Mouse (Mus musculus): ENCODE results near the gene Grtp1.
A peak's percentile ranks its signal among the peaks of the same experiment; 100 is the strongest.

Grtp1 gene

DNA sequence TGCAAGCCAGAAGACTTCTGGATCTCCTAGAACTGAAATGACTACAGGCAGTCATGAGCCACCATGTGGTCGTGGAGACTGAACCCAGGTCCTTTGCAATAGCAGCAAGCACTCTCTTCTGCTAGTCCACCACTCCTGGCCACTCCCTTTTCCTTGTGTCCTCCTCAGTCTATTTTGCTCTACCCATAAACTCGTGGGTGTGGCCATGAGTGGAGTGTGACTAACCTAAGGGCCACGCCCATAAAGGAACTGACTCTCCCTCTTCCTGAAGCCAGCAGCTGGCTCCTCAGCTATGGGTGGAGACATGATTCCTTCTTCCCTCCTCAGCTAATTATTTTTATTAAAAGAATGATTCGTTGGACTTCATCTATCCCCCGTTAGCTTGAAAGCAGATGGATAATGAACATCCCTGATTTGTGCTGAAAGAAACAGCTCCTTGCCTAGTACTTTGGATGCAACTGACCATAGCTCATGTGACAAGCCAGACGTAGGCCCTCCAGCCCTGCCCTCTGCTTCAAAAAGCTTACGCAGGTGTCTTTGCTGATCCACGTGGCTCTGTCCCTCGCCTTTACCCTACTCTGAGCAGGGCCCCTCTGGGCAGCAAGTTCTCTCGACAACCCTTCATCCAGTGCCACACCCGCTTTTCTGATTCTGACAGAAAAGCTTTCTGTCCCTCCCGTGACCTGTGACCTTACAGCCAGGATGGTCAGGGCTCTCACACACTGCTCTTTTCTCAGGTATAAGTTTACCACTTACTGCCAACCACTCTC lies 4.1 kb upstream of the Grtp1 start:
- peak; percentile 26 for DNase-seq

GRCm38 (mm10) chr8:13203472-13203871 lies 3.1 kb upstream of the Grtp1 start:
- DNase-seq: no peak

GRCm38 (mm10) chr8:13202806-13203205 lies 2.4 kb upstream of the Grtp1 start:
- no peak for DNase-seq

DNA sequence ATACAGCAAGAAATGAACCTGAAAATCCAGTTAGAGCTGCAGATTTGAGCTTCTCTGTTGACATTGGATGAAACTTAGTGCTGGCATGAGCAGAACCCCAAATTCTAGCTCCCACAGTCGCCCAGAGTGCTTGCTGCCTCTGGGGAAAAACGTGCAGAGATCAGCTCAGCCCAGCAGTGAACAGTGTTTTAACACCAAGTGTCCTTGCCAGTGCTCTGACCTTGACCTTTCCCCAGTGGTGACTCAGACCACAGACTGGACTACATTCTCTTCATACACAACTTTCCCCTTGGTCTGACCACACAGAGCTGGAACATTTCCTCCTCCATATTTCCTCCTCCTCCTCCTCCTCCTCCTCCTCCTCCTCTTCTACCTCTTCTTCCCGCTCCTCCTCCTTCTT lies 1.6 kb upstream of the Grtp1 start:
- DNase-seq: no peak

GRCm38 (mm10) chr8:13201013-13201334 lies 554 bp upstream of the Grtp1 start:
- DNase-seq: no peak

DNA sequence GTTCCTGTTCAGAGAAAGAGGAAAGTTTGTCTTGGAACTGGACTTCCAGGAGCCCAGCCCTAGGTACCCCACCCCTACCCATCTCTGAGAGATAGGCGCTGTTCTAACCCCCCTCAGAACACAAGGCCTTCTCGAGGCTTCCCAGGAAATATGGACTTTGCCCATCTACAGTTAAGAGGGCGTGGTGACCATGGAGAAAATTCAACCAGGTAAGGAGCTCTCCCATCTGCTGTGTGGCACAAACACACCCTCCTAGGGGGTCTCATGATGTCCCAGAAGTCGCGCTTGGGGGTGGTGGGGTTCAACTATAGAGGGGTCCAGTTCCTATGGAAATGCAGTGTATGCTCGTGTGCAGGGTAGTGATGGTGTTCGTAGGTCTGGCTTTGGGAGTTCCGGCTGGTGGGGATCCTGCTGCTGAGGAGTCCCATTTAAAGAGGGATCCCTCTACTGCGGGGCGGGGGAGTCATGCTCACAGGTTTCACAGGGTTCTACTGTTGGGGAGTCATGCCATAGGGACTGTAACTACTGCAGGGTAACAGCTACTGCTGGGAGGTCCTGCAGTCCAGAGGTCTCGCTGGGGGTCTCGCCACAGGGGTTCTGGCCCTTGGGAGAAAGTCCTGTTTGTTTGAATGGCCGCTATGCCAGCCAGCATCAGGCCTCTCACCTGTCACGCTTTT lies 897 bp downstream of the Grtp1 start:
- DNase-seq: no peak

DNA sequence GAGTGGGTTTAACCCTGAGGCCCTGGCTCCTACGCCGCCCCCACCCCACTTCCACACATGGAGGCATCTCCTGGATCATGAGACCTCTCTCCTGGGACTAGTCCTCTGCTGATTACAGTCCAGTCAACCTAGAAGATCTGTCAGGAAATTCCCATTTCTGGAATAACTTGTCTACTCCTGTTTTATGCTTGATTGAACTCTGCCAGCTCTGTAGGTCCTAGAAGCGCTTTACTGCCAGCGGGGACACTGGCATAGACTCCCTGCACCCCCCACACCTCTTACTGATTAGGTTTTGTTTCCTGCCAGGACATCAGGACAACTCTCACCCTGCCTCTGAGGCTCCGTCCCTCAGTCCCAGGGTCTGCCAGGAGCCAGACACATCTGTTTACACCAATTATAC lies 2.9 kb downstream of the Grtp1 start:
- DNase-seq: no peak

DNA sequence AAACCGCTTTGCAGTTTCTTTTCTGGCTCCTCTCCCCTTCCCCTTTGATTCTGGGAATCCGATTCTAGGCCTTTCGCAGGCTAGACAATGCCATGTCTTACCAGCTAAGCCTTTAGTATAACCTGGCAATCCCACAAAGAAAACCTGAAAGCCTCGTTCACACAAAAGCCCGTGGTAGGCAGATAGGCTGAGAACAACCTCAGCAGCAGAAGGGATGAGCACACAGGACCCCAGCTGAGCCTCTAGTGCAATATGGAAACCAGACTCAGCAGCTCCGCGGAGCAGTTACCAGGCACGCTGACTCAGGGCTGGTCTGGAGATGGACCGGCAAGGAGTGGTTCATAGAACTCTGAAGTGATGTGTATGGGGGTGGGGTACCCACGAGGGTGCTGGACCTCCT lies 5.6 kb downstream of the Grtp1 start:
- no peak for DNase-seq

- DNase-seq: no peak
Measured at GRCm38 (mm10) chr8:13190235-13190634, 10.2 kb downstream of the Grtp1 start.

DNA sequence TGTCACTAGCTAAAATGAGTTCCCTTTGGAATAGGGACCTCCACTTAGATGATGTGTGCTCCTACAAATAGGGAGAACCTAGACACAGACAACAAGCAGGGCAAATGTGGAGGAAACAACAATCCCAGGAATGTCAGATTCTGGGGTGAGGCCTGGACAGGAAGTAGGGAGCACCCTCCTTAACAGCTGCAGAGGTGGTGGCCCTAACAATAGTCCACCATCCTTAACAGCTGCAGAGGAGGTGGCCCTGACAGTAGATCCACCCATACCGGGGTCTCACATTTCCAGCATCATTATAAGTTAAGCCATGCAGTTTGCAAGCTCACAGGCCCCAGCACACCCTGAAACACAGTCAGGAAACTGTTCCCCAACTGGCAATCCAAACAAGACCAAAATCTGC lies 11.6 kb downstream of the Grtp1 start:
- DNase-seq: no peak

DNA sequence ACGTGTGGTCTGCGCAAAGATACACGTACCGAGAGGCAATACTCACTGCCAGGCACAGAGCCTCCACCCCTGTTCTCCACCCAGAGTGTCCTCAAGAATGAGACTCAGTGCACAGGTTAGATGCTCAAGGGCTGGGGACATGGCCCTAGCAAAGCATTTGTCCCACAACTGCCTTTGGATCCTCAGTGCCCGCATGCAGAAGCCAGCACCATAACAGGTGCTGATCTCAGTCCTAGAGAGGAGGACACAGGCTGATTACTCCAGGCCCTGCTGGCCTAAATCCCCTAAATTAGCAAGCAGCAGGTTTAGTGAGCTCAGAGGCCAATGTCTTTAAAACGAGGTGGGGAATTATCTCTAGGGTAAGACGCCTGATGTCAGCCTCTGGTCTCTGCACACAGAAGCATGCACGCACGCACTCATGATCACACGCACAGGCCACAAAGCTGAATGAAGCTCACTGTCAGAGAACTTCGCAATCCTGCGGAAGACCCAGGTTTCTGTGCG lies 12.3 kb downstream of the Grtp1 start:
- no peak for DNase-seq

DNA sequence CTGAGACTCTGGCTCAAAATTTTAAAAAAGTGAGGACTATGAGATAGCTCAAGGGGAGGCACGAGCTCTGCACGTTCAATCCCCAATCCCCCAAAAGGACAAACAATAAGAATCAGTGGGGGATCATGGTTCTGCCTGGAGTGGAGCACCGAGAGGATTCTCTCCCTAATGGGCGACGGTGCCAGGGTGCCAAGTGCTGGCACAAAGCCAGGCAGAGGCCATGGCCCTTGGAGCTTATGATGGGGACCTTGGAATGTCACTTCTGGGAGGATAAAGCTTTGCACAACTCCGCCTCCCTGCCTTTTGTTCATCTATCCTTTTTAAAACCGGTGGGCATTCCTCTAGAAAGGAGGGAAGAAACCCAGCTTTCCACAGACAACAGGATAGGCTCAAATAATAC lies 12.8 kb downstream of the Grtp1 start:
- DNase-seq: no peak

GRCm38 (mm10) chr8:13187229-13187628 lies 13.2 kb downstream of the Grtp1 start:
- no peak for DNase-seq

- no peak for DNase-seq
Measured at GRCm38 (mm10) chr8:13186819-13187218, 13.6 kb downstream of the Grtp1 start.

GRCm38 (mm10) chr8:13181691-13181976 lies 18.8 kb downstream of the Grtp1 start:
- no peak for DNase-seq

DNA sequence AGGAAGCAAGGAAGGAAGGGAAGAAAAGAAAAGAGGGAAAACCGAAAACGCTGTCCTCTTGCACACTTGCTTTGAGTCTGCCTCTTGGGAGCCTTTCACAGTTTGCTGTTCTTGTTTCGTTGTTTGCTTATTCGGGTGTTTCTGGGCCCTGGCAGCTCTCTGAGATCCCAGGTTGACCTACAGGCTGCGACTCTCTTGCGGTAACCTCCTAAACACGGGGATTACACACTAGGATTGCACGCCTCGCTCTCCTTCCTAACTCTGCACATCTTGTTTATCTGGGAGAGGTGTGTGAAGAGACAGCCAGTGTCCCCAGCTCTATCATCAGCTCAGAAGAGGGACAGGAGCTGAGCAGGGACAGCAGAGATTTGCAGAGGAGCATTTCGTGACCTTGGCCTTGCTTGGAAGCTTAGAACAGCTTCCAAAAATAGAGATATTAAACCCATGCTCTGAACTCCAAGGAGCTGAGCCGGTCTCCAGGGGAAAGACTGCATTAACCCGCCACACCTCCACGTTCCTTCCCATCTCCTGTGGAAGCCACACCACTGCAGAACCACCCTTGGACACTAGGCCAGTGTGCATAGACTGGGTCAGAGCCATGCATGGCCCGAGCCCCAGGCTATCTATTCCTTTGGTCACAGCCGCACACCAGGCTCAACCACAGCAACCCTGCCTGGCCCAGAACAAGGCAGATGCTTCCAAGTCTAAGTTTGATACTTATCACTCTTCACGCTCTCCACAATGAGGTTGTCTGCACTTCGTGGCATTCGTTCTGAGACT lies 19.3 kb downstream of the Grtp1 start:
- no peak for DNase-seq

DNA sequence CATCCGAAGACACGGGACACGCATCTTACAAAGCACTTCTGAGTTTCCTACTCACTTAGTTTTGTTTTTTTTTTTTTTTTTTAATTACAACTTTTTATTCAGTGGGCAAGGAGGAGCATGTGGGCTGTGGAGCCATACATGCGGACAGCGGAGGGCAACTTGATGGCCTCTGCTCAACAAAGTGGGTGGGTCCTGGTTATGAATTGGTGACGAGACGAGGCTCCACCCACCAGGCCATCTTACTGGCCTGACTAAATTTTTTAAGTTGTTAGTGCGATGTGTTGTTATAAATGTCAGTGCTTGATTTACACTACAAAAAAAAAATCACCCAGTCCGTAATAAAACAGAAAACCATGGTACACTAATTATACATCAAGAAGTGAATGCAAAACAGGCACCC lies 20.0 kb downstream of the Grtp1 start:
- DNase-seq: no peak

DNA sequence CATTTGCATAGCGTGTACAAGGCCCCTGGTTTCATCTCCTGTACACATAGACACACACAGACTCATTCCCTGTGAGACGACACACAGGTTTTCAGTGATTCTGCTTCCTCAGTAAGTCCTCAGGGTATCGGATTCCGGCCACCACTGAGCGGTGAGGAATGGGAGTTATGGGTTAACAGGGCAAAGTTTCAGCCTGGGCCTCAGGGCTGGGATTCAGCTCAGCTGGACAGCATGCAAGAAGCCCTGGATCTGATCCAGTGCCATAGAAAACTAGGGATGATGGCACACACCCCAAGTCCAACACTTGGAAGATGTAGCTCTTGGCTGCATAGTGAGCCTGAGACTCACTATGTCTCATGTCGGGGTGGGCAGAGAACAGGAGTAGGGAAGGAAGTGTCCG lies 20.5 kb downstream of the Grtp1 start:
- DNase-seq: no peak

DNA sequence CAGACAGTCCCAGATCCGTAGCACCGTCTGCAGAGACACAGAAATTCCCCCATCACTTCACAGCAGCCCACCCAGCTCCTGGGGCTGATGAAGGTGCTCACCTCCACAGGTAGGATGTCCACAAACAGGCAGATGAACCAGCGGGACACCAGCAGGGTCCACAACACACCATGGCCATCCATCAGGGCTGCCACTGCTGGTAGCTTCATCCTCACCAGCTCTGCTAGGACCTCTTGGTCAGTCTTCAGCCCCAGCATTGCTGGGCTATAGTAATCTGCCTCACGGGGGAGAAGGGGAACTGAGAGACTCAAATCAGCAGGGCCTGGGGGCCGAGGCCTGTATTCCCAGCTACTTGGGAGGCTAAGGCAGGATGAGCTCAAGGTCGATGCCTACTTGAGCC lies 20.9 kb downstream of the Grtp1 start:
- DNase-seq: no peak

DNA sequence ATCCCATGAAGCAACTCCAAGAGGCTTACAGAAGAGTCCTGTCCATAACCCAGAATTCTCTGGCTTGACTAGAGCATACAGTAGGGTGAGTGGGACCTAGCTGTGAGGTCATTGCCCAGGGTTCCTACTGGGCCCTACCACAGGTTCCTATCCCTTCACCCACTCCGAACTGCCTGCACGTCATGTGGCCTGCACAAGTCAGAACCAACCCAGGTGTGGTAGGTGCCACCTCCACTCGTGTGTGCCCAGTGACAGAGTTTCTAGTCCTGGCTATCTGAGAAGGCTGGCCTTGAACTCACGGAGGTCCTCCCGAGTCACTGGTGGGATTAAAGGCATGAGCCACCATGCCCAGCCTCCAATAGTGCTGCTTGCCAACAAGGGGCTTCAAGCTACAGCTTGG lies 22.3 kb downstream of the Grtp1 start:
- DNase-seq: no peak

GRCm38 (mm10) chr8:13177173-13177852 lies 23.1 kb downstream of the Grtp1 start:
- no peak for DNase-seq

DNA sequence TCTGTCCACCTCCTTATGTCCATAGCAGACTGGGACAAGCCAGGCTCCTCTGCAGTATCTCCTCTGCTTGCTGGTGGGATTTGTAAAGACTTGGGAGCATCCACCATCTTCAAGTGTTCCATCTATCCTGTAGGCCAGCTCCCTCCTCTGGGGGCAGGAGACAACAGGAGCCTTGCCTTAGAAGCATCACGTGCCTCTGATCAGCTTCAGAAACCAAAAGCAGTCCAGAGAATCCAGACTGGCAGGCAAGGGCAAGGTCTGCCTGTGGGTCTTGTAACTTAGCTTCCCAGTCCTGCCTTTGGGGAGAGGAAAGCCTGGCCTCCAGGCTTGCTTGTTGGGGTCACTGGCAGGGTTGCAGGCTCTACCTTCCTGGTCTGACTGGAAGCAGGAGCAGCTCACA lies 24.8 kb downstream of the Grtp1 start:
- no peak for DNase-seq

- DNase-seq: no peak
Measured at GRCm38 (mm10) chr8:13174811-13175210, 25.6 kb downstream of the Grtp1 start.

DNA sequence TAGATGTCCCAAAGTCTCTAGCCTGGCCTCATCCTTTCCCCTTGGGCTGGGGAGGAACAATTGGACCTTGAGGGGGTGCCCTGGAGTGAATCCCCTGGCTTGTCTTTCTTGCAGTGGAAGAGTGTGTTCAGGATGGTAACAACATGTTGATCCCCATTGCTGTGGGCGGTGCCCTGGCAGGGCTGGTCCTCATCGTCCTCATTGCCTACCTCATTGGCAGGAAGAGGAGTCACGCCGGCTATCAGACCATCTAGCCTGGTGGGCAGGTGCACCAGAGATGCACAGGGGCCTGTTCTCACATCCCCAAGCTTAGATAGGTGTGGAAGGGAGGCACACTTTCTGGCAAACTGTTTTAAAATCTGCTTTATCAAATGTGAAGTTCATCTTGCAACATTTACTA lies 26.1 kb downstream of the Grtp1 start:
- DNase-seq: no peak

Measured in kidney, postnatal 10 days (tissue).